Mouse (Mus musculus) thymus, postnatal 4 days (tissue): ENCODE measurements around the gene Sh3rf1.
A peak's percentile ranks its signal among the peaks of the same experiment; 100 is the strongest.
"Not testable (repeated sequence)": the region's sequence is repeated elsewhere in the genome, so short reads cannot be mapped to it uniquely, and the experiment has no call there.

Source experiments
- DNase-seq: peaks from one replicate; pipeline ENCODE4 v3.0.0; 2021

The Sh3rf1 gene

GRCm38 (mm10) chr8:61378847-61379698 lies 155.4 kb downstream of the Sh3rf1 start:
- DNase-seq = no peak

GRCm38 (mm10) chr8:61384536-61384935 lies 160.9 kb downstream of the Sh3rf1 start:
- peak; percentile 53 for DNase-seq

- DNase-seq = no peak
These were observed 162.0 kb downstream of the Sh3rf1 start for GRCm38 (mm10) chr8:61385502-61386191.

- DNase-seq = no peak
These were observed 163.0 kb downstream of the Sh3rf1 start for GRCm38 (mm10) chr8:61386645-61387044.

- no peak for DNase-seq
These were observed 163.9 kb downstream of the Sh3rf1 start for GRCm38 (mm10) chr8:61387501-61387963.

GRCm38 (mm10) chr8:61388341-61388740 lies 164.7 kb downstream of the Sh3rf1 start:
- no peak for DNase-seq

- DNase-seq = no peak
These were observed 166.8 kb downstream of the Sh3rf1 start for GRCm38 (mm10) chr8:61390307-61391057.

GRCm38 (mm10) chr8:61391058-61391434 lies 167.4 kb downstream of the Sh3rf1 start:
- peak; percentile 21 for DNase-seq

GRCm38 (mm10) chr8:61397139-61397538 lies 173.5 kb downstream of the Sh3rf1 start:
- DNase-seq = no peak

GRCm38 (mm10) chr8:61397755-61398154 lies 174.1 kb downstream of the Sh3rf1 start:
- DNase-seq = no peak

GRCm38 (mm10) chr8:61402861-61403260 lies 179.2 kb downstream of the Sh3rf1 start:
- DNase-seq = no peak

- DNase-seq = no peak
These were observed 179.8 kb downstream of the Sh3rf1 start for GRCm38 (mm10) chr8:61403266-61404177.

- no peak for DNase-seq
These were observed 180.5 kb downstream of the Sh3rf1 start for GRCm38 (mm10) chr8:61404178-61404560.

GRCm38 (mm10) chr8:61409081-61409480 lies 185.4 kb downstream of the Sh3rf1 start:
- DNase-seq = no peak

GRCm38 (mm10) chr8:61409712-61410111 lies 186.0 kb downstream of the Sh3rf1 start:
- not testable (repeated sequence) for DNase-seq

GRCm38 (mm10) chr8:61419521-61419920 lies 195.8 kb downstream of the Sh3rf1 start:
- DNase-seq = no peak

- no peak for DNase-seq
These were observed 196.5 kb downstream of the Sh3rf1 start for GRCm38 (mm10) chr8:61420166-61420565.

- DNase-seq = no peak
These were observed 197.9 kb downstream of the Sh3rf1 start for GRCm38 (mm10) chr8:61421606-61422005.

- no peak for DNase-seq
These were observed 201.5 kb downstream of the Sh3rf1 start for GRCm38 (mm10) chr8:61425125-61425524.

- DNase-seq = peak; percentile 22
These were observed 202.4 kb downstream of the Sh3rf1 start for GRCm38 (mm10) chr8:61426072-61426471.

- no peak for DNase-seq
These were observed 203.0 kb downstream of the Sh3rf1 start for GRCm38 (mm10) chr8:61426671-61427070.
